Mouse (Mus musculus) cerebellum, adult 2 months (tissue): Measurements from ENCODE around the gene Hoxb1.

ENCODE experiments used
- CTCF ChIP-seq: fragments of 200-500 bp; IDR thresholded peaks from 2 replicates; pipeline ENCODE4 v1.5.1; 2011; ENCODE audit warnings: low read depth, mild to moderate bottlenecking, control low read depth, low read length, moderate library complexity, borderline replicate concordance; ENCODE audit not compliant: insufficient read depth
- POLR2A ChIP-seq: fragments of 200-500 bp; IDR thresholded peaks from 2 replicates; pipeline ENCODE4 v1.6.1; 2011; ENCODE audit warnings: low read length, control low read depth, borderline replicate concordance; ENCODE audit not compliant: insufficient read depth

DNA sequence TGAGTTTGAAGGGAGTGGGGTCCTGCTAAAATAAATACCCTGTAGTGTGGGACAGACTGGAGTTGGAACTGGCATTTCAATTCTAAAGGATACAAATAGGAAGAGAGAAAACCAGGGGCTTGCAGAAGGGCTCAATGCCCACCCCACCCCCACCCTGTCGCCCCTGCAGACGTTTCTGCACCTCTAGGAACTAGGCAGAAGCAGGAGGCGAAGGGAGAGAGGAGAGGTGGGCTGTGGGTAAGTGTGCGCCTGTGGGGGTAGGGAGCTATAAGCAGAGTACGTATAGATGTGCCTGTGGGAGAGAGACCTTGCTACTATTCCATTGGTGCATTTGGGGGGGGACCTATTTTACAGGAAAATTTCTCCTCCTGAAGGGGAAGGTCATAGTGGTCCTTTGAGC, 37.8 kb upstream of the Hoxb1 start:
- TF ChIP-seq CTCF (no peak), POLR2A (no peak)
